Mouse (Mus musculus) liver, embryonic 14.5 days (tissue): ENCODE data around the gene Toe1.

Experiments used
- CTCF ChIP-seq: IDR thresholded peaks from 2 replicates; pipeline ENCODE4 v1.5.1; 2016; ENCODE audit warnings: antibody characterized with exemption, low read depth, control low read depth
- EP300 ChIP-seq: IDR thresholded peaks from 2 replicates; pipeline ENCODE4 v1.6.1; 2016; ENCODE audit warnings: antibody characterized with exemption, low read depth

- peak; percentile 81 for TF ChIP-seq CTCF
- no peak for TF ChIP-seq EP300
Observed at GRCm38 (mm10) chr4:116788956-116789355, 18.5 kb downstream of the Toe1 start.
